Mouse (Mus musculus) liver, postnatal 0 days (tissue): Measurements from ENCODE around the gene Ttll11. TPM values are rescaled to one million over a fixed set of nuclear protein-coding genes. Genes with fewer than 3 reads are reported as not detected.

ENCODE experiments used
- ATAC-seq: fragments of 200-750 bp; cut with Nextera tagmentation; 2 replicates; pipeline ENCODE4 v1.8.0; 2017; ENCODE audit warnings: mild to moderate bottlenecking, moderate library complexity
- DNase-seq: peaks from one replicate; pipeline ENCODE4 v3.0.0-alpha.2; 2016
- H3K27ac ChIP-seq: fragments of 300-500 bp; sonication (generic); 2 replicates; pipeline ENCODE4 v1.5.1; 2014; ENCODE audit warnings: antibody characterized with exemption, moderate library complexity, mild to moderate bottlenecking, low read depth
- H3K27me3 ChIP-seq: fragments of 300-500 bp; sonication (generic); 2 replicates; pipeline ENCODE4 v1.6.1; 2014; ENCODE audit warnings: low read length, control low read depth, mixed read lengths; ENCODE audit not compliant: insufficient read depth
- H3K36me3 ChIP-seq: fragments of 300-500 bp; sonication (generic); replicated peaks from 2 replicates; pipeline ENCODE4 v1.6.1; 2014; ENCODE audit warnings: mild to moderate bottlenecking, control low read depth, low read length, moderate library complexity, mixed read lengths; ENCODE audit not compliant: insufficient read depth
- H3K4me1 ChIP-seq: fragments of 300-500 bp; sonication (generic); 2 replicates; pipeline ENCODE4 v1.6.1; 2014; ENCODE audit warnings: antibody characterized with exemption, mild to moderate bottlenecking, control low read depth; ENCODE audit not compliant: insufficient read depth
- H3K4me2 ChIP-seq: fragments of 300-500 bp; sonication (generic); 2 replicates; pipeline ENCODE4 v1.6.1; 2014; ENCODE audit warnings: low read depth, mild to moderate bottlenecking, low read length, moderate library complexity, mixed read lengths
- H3K4me3 ChIP-seq: fragments of 300-500 bp; sonication (generic); 2 replicates; pipeline ENCODE4 v1.5.1; 2014; ENCODE audit warnings: low read depth, low read length
- H3K9ac ChIP-seq: fragments of 300-500 bp; sonication (generic); replicated peaks from 2 replicates; pipeline ENCODE4 v1.6.1; 2014; ENCODE audit warnings: mild to moderate bottlenecking, moderate library complexity
- H3K9me3 ChIP-seq: fragments of 300-500 bp; sonication (generic); 2 replicates; pipeline ENCODE4 v1.6.1; 2016; ENCODE audit warnings: mild to moderate bottlenecking, control low read depth, low read length, mixed read lengths
- CTCF ChIP-seq: sonication (generic); IDR thresholded peaks from 2 replicates; pipeline ENCODE4 v1.5.1; 2016; ENCODE audit warnings: antibody characterized with exemption, low read depth
- EP300 ChIP-seq: IDR thresholded peaks from 2 replicates; pipeline ENCODE4 v1.6.1; 2016; ENCODE audit warnings: antibody characterized with exemption, low read depth, mild to moderate bottlenecking
- WGBS: fragments of 180-500 bp; shearing (Covaris S2); extraction: QIAGEN DNeasy Blood & Tissue Kit; methylation state at CpG from one replicate; pipeline ENCODE4 v1.1.7; 2014; ENCODE audit not compliant: insufficient replicate concordance; 5-methylcytosine and 5-hydroxymethylcytosine counted together
- polyA plus RNA-seq: library from polyadenylated mRNA; unstranded; fragments of >200 nt; fragmentation: Nextera tagmentation; extraction: Ambion mirVana; gene quantifications from 2 replicates; pipeline ENCODE4 v1.2.1, GENCODE M21; 2015

Ttll11 gene
- polyA plus RNA-seq, 1 experiment from 2014 or later: 1.1 TPM

DNA sequence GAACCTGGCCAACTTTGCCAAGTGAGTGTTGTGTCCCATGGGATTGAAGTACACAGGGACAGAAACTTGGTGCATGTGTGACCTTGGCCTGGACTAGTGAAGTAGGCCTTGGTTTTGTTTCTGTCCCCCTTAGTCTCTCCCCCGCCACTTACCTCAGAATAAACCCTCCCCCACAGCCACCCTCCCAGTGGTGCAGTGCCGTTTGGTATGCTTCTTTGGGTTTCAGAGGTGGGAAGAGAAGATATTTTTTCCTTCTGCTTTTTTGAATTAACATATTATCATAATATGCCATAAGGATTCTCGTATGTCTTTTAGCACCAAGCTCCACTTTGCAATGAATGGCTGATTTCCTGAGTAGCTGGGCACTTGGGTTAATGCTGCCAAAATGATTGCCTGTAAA, 264.2 kb downstream of the Ttll11 start:
- H3K36me3 ChIP-seq: peaks cover 17% of the 10 kb centered on the region
- H3K4me1 ChIP-seq: peaks cover 6% of the 10 kb centered on the region; the same call in 1 of the 2 replicates
- no peak overlapping the region for H3K9ac ChIP-seq
- no peak overlapping the region for H3K4me2 ChIP-seq
- H3K27ac ChIP-seq: no peak overlapping the region
- ATAC-seq (no peak), DNase-seq (no peak)
- no peak overlapping the region for H3K4me3 ChIP-seq
- H3K9me3 ChIP-seq: no peaks in the 10 kb centered on the region
- 56% methylated on average over 3 of the region's 3 CpGs for WGBS
- H3K27me3 ChIP-seq: no peaks in the 10 kb centered on the region
- TF ChIP-seq CTCF: no peak
- TF ChIP-seq EP300: no peak

DNA sequence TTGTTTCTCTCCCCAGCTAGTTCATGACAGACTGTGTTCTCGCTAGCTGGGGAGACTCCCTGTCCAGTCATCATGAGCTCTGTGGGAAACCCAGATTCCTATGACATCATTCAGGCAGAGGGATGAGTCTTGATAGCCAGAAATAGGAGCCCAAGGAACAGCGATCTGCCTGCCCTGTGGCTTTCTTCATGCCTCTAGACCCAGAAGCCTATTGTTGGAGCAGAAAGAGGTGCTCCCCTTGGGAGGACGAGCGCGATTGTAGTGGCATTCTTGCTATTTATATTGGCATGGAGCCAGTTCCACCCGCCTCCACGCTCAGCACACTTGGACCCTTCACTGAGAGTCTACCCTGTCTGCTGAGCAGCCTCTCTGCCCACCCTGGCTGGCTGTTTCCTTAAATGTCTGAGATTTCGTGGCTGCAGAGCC, 265.0 kb downstream of the Ttll11 start:
- no peak for DNase-seq
- Histone ChIP-seq H3K36me3 (peaks cover 18% of the 10 kb centered on the region), H3K9me3 (no peaks in the 10 kb centered on the region), H3K27ac (no peak overlapping the region), H3K9ac (no peak overlapping the region), H3K4me3 (no peak overlapping the region), H3K4me2 (no peak overlapping the region), H3K27me3 (no peaks in the 10 kb centered on the region), H3K4me1 (peaks cover 6% of the 10 kb centered on the region; the same call in 1 of the 2 replicates)
- no peak for ATAC-seq
- TF ChIP-seq CTCF: no peak
- TF ChIP-seq EP300: no peak
- WGBS: 58% methylated on average over 8 of the region's 8 CpGs

DNA sequence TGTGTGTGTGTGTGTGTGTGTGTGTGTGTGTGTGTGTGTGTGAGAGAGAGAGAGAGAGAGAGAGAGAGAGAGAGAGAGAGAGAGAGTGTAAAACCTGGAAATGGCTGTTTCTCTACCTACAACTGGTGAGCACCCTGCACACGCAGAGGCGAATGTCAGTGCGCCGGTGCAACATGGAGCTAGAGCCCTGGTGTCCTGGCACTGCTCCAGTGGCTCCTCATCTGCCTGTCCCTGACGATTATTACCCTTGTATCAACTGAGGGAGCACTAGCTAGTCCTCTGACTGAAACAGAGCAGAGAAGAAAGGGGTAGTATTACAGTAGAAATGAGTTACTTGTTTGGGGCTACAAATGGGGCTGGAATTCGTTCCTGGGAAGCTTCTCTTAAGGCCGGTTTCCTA, 266.3 kb downstream of the Ttll11 start:
- Histone ChIP-seq H3K4me2 (no peak overlapping the region), H3K27me3 (no peaks in the 10 kb centered on the region), H3K27ac (no peak overlapping the region), H3K9me3 (no peaks in the 10 kb centered on the region), H3K9ac (no peak overlapping the region), H3K4me3 (no peak overlapping the region), H3K4me1 (peaks cover 5% of the 10 kb centered on the region; the same call in 1 of the 2 replicates), H3K36me3 (peaks cover 15% of the 10 kb centered on the region)
- WGBS: 69% methylated on average over 7 of the region's 7 CpGs
- TF ChIP-seq EP300 (no peak), CTCF (no peak)
- ATAC-seq (no peak), DNase-seq (no peak)

- no peak for ATAC-seq
- Histone ChIP-seq H3K9ac (no peak overlapping the region), H3K9me3 (no peaks in the 10 kb centered on the region), H3K4me3 (no peak overlapping the region), H3K4me1 (peaks cover 2% of the 10 kb centered on the region; the same call in 1 of the 2 replicates), H3K27ac (no peak overlapping the region), H3K36me3 (peaks cover 15% of the 10 kb centered on the region), H3K4me2 (no peak overlapping the region), H3K27me3 (no peaks in the 10 kb centered on the region)
- DNase-seq: no peak
- no peak for TF ChIP-seq CTCF
- TF ChIP-seq EP300: no peak
- WGBS: 82% methylated on average over 5 of the region's 5 CpGs
Observed at GRCm38 (mm10) chr2:35712611-35713010, 267.1 kb downstream of the Ttll11 start.

GRCm38 (mm10) chr2:35703241-35703640, 276.5 kb downstream of the Ttll11 start:
- no peak overlapping the region for H3K4me2 ChIP-seq
- 0 out of 2 replicates have a peak, but pooled peaks cover 2% of the 10 kb centered on the region for H3K36me3 ChIP-seq
- no peaks in the 10 kb centered on the region for H3K27me3 ChIP-seq
- DNase-seq (no peak), ATAC-seq (no peak)
- H3K4me3 ChIP-seq: no peak overlapping the region
- H3K27ac ChIP-seq: no peak overlapping the region
- TF ChIP-seq CTCF: no peak
- TF ChIP-seq EP300: no peak
- H3K9me3 ChIP-seq: no peaks in the 10 kb centered on the region
- no peak overlapping the region for H3K9ac ChIP-seq
- no peaks in the 10 kb centered on the region for H3K4me1 ChIP-seq
- 85% methylated on average over 3 of the region's 3 CpGs for WGBS

DNA sequence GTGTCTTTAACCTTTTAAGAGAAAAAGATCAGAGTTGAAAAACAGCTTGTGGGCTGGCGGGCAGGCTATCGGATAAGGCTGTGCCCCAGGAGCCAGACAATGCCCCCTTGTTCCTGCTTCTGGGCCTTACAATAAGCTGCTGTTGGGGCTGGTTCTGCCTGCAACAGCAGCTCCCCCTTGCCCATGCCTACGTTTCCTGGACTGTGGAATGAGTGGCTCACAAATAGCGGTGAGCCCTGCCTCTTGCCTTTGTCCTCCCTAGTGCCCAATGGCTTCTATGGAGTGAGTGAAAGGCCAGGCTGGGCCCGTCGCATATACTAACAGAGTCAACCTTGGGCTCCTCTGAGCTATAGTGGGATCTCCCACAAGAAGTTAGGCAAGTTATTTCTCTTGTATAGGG, 277.1 kb downstream of the Ttll11 start:
- no peak overlapping the region for H3K27ac ChIP-seq
- TF ChIP-seq CTCF (no peak), EP300 (no peak)
- WGBS: 80% methylated on average over 6 of the region's 6 CpGs
- no peak overlapping the region for H3K4me2 ChIP-seq
- no peak overlapping the region for H3K4me3 ChIP-seq
- H3K36me3 ChIP-seq: no peaks in the 10 kb centered on the region
- no peaks in the 10 kb centered on the region; the same call in 1 of the 2 replicates for H3K4me1 ChIP-seq
- H3K27me3 ChIP-seq: no peaks in the 10 kb centered on the region
- DNase-seq (no peak), ATAC-seq (no peak)
- H3K9me3 ChIP-seq: no peaks in the 10 kb centered on the region
- no peak overlapping the region for H3K9ac ChIP-seq

DNA sequence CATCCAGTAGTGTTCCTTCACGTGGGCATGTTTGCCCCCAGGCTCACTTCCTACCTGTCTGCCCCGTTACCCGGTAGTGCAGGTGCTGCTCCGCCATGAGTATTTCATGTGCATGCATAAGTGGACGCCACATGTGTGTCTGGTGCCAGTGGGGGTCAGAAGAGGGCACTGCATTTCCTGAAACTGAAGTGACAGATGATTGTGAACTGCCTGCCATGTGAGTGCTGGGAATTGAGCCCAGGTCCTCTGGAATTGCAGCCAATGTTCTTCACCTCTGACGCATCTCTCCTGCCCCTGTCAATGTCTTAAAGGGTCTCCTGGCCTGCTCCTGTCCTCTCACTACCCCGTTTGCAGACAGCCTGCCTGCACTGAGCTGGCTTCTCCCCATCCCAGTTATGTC, 277.7 kb downstream of the Ttll11 start:
- ATAC-seq: no peak
- Histone ChIP-seq H3K4me3 (no peak overlapping the region), H3K4me2 (no peak overlapping the region), H3K4me1 (peaks cover 5% of the 10 kb centered on the region), H3K9me3 (no peaks in the 10 kb centered on the region), H3K9ac (no peak overlapping the region), H3K27me3 (no peaks in the 10 kb centered on the region), H3K36me3 (no peaks in the 10 kb centered on the region), H3K27ac (no peak overlapping the region)
- 82% methylated on average over 7 of the region's 7 CpGs for WGBS
- TF ChIP-seq EP300: no peak
- TF ChIP-seq CTCF: no peak
- DNase-seq: no peak

Other genes starting within 250 kb of the Ttll11 start
- gene Ndufa8, start 69.5 kb upstream of the Ttll11 start, polyA plus RNA-seq: 241 and 253 TPM in 2 replicates
- not detected in 2 replicates for gene Morn5, start 69.5 kb upstream of the Ttll11 start, polyA plus RNA-seq
- 1.2 and 1.3 TPM in 2 replicates for gene Lhx6, start 125.5 kb upstream of the Ttll11 start, polyA plus RNA-seq
- 11.1 and 14.6 TPM in 2 replicates for gene Mrrf, start 156.5 kb upstream of the Ttll11 start, polyA plus RNA-seq
- gene Rbm18, start 156.9 kb upstream of the Ttll11 start, polyA plus RNA-seq: 13.8 and 14.9 TPM in 2 replicates